Mouse (Mus musculus): Measurements from ENCODE around the gene Pnpla6. TPM values are rescaled to one million over a fixed set of nuclear protein-coding genes. Genes with fewer than 3 reads are reported as not detected.
A peak's percentile ranks its signal among the peaks of the same experiment; 100 is the strongest.

Gene Pnpla6
- total and polyA plus RNA-seq, 2 experiments from 2014 or later, result 26.3 to 56.4 TPM

DNA sequence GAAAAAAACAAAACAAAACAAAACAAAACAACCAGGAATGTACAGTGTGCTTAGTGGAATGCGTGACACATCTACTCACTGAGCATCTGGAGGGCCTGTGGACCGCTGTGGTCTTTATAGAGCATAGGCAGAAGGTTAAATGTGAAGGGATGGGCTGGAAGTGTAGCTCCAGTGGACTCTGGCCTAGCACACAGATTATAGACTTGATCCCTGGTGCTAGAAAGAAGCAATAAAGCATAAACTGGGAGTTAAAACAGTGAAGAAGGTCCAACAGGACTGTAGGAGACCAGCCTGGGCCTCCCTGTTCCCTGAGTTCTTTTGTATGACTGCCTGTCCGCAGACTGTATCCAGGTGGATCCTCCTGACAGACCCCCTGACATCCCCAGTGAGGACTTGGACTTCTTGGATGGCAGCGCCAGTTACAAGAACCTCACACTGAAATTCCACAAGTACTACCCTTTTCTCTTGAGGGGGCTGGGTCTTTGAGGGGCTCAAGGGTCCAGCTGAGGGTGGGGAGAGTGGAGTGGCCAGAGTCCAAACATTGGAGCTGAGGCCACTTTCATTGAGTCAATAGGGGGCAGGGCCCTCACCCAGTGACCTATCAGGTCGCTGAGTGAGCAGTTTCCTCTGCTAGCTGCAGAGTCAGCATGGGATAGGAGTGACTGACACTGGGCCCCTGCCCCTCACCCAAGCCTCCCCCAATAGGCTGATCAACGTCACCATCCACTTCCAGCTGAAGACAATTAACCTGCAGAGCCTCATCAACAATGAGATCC is 7.0 kb upstream of the Pnpla6 start:
- peaks cover 61% of the 10 kb centered on the region for H3K36me3 ChIP-seq (ENCODE audit: insufficient read depth)
- no peaks in the 10 kb centered on the region for H3K4me1 ChIP-seq (ENCODE audit: insufficient read depth)
- WGBS, result 86% methylated on average over 6 of the region's 6 CpGs
- ATAC-seq (no peak), DNase-seq (no peak)
- no peak overlapping the region for H3K27ac ChIP-seq (ENCODE audit: low read depth, low read length)
- no peak overlapping the region for H3K4me3 ChIP-seq (ENCODE audit: low read depth, low read length)
- H3K27me3 ChIP-seq (ENCODE audit: insufficient read depth, low read length), result no peaks in the 10 kb centered on the region
- H3K9ac ChIP-seq, result no peak overlapping the region
- H3K4me2 ChIP-seq (ENCODE audit: low read depth), result no peak overlapping the region
- H3K9me3 ChIP-seq (ENCODE audit: low read length), result no peaks in the 10 kb centered on the region
- TF ChIP-seq CTCF (IDR thresholded peaks at IDR 0.05; ENCODE audit: low read depth), result no peak

DNA sequence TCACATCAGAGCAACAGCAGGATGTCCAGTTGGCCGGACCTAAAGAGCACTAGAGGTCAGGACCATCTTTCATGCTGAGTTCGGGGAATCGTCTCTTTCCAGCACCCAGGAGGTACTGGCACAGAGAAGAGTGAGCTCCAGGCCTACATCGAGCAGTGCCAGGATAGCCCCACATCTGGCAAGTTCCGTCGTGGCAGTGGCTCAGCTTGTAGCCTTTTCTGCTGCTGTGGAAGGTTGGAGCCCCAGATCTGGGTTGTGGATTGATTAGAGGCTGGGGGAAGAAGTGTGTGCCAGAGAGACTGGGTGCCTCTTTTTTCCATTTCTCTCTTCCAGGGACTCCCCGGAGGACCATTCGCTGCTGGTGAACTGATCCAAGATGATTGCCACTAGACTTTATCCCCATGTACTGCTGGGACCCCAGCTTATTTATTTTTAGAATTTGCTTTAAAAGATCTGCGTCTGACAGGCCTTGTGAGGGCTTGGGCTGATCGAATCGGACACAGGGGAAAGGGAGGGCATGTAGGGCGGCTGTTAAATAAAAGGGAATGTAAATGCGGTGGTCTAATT is 420 bp upstream of the Pnpla6 start:
- 29% methylated on average over 13 of the region's 13 CpGs for WGBS

DNA sequence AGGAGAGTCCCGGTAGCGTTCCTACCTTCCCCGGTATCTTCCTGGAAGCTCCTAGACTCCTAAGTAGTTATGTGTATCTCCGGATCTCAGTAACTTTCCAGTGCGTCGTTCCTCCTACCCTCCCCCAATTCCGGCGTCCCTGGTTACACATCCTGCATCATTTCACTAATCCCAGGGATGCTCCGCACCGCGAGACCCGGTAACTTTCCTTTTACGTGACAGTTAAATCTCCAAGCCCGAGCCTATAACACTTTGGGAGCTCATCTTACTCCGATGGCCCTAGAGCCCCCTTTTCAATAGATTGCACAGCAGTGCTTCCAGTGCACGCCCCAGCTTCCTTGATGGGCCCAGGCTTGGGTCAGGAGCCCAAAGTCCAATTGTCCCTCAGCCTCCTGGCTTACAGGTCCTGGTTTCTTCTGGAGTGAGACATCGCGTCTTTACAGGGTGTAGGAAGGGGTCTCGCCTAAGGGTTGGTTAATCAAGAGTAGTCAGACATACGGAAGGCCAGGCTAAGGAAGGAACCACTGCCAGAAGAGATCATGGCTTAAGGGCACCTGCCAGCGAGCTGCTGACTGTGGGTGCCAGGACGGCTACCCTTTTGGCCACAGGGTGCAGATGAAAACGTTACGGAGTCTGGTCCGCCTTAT is 710 bp downstream of the Pnpla6 start:
- H3K9me3 ChIP-seq (ENCODE audit: low read length), result no peaks in the 10 kb centered on the region
- H3K27ac ChIP-seq (ENCODE audit: low read depth, low read length), result peak overlapping the region; percentile 77
- no peaks in the 10 kb centered on the region for H3K27me3 ChIP-seq (ENCODE audit: insufficient read depth, low read length)
- peak overlapping the region; percentile 62 for H3K4me3 ChIP-seq (ENCODE audit: low read depth, low read length)
- no peak for TF ChIP-seq CTCF (IDR thresholded peaks at IDR 0.05; ENCODE audit: low read depth)
- H3K4me2 ChIP-seq (ENCODE audit: low read depth), result peak overlapping the region; percentile 93
- peak; percentile 61 for ATAC-seq
- peak overlapping the region; percentile 64 for H3K9ac ChIP-seq
- WGBS, result under 1% methylated on average over 25 of the region's 25 CpGs
- peaks cover 21% of the 10 kb centered on the region for H3K36me3 ChIP-seq (ENCODE audit: insufficient read depth)
- peak; percentile 73 for DNase-seq
- peaks cover 6% of the 10 kb centered on the region; the same call in 1 of the 2 replicates for H3K4me1 ChIP-seq (ENCODE audit: insufficient read depth)

More for the DNA sequence above, 420 bp upstream of the Pnpla6 start:
- H3K36me3 ChIP-seq (ENCODE audit: insufficient read depth), result peaks cover 30% of the 10 kb centered on the region
- ATAC-seq, result no peak
- peak overlapping the region; percentile 64 for H3K9ac ChIP-seq
- peak overlapping the region; percentile 77 for H3K27ac ChIP-seq (ENCODE audit: low read depth, low read length)
- no peak for DNase-seq
- H3K4me3 ChIP-seq (ENCODE audit: low read depth, low read length), result peak overlapping the region; percentile 62
- peak overlapping the region; percentile 93 for H3K4me2 ChIP-seq (ENCODE audit: low read depth)
- peaks cover 6% of the 10 kb centered on the region; the same call in 1 of the 2 replicates for H3K4me1 ChIP-seq (ENCODE audit: insufficient read depth)
- H3K9me3 ChIP-seq (ENCODE audit: low read length), result no peaks in the 10 kb centered on the region
- no peaks in the 10 kb centered on the region for H3K27me3 ChIP-seq (ENCODE audit: insufficient read depth, low read length)
- no peak for TF ChIP-seq CTCF (IDR thresholded peaks at IDR 0.05; ENCODE audit: low read depth)

DNA sequence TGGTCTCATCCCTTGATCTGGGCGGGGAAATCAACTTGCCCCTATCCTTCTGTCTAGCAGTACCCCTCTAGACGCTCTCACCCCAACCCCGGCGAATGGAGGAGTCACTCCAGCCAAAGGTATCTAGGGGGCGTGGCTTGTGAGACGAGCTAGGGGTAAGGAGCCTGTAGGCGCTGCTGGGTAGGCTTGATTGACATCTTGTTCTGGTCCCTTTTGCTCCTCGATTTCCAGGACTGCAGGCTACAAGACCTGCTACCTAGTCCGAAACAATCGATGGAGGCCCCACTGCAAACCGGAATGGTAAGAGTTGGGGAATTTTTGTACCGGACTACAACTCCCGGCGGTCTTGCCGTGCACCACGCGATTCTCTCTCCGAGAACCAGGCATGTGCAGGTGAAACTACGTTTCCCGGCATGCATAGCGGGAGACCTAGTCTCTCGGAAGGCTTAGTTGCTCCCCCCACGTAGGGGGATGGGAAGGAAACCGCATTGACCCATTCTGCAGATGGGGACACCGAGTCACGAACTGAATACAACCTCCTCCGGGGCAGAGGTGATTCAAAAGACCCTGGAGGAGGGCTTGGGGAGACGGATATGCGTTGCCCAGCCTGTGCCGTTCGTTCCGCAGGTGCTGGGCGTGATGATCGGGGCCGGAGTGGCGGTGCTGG is 1.4 kb downstream of the Pnpla6 start:
- H3K9ac ChIP-seq, result peak overlapping the region; percentile 64
- WGBS, result 2% methylated on average over 36 of the region's 36 CpGs
- no peaks in the 10 kb centered on the region for H3K9me3 ChIP-seq (ENCODE audit: low read length)
- H3K4me2 ChIP-seq (ENCODE audit: low read depth), result peak overlapping the region; percentile 93
- H3K4me3 ChIP-seq (ENCODE audit: low read depth, low read length), result peak overlapping the region; percentile 62
- DNase-seq (peak; percentile 95), ATAC-seq (peak; percentile 81)
- no peaks in the 10 kb centered on the region for H3K27me3 ChIP-seq (ENCODE audit: insufficient read depth, low read length)
- H3K27ac ChIP-seq (ENCODE audit: low read depth, low read length), result peak overlapping the region; percentile 77
- H3K36me3 ChIP-seq (ENCODE audit: insufficient read depth), result peaks cover 21% of the 10 kb centered on the region; the same call in 1 of the 2 replicates
- peaks cover 6% of the 10 kb centered on the region; the same call in 1 of the 2 replicates for H3K4me1 ChIP-seq (ENCODE audit: insufficient read depth)
- TF ChIP-seq CTCF (IDR thresholded peaks at IDR 0.05; ENCODE audit: low read depth), result peak; percentile 23; the same call in 1 of the 2 replicates

DNA sequence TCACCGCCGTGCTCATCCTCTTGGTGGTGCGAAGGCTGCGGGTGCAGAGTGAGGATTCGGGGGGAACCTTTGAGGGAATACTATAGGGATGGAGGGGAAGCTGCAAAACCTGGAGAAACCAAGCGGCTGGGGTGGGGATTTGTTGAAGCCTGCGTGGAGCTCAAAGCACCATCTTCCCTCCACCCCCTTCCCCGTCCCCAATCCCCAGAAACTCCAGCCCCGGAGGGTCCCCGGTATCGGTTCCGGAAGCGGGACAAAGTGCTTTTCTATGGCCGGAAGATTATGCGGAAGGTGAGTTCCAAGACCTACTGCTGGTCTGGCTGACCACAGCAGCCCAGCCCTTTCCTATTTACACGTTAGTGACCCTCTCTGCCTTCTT is 1.9 kb downstream of the Pnpla6 start:
- TF ChIP-seq CTCF (IDR thresholded peaks at IDR 0.05; ENCODE audit: low read depth), result no peak; the same call in 1 of the 2 replicates
- 9% methylated on average over 16 of the region's 16 CpGs for WGBS
- peak overlapping the region; percentile 62 for H3K4me3 ChIP-seq (ENCODE audit: low read depth, low read length)
- DNase-seq (peak; percentile 62), ATAC-seq (peak; percentile 40)
- H3K27ac ChIP-seq (ENCODE audit: low read depth, low read length), result 0 out of 2 replicates have a peak overlapping the region, but pooled peaks have one; percentile 77
- H3K27me3 ChIP-seq (ENCODE audit: insufficient read depth, low read length), result no peaks in the 10 kb centered on the region
- peaks cover 6% of the 10 kb centered on the region; the same call in 1 of the 2 replicates for H3K4me1 ChIP-seq (ENCODE audit: insufficient read depth)
- H3K36me3 ChIP-seq (ENCODE audit: insufficient read depth), result peaks cover 19% of the 10 kb centered on the region
- peak overlapping the region; percentile 64 for H3K9ac ChIP-seq
- H3K9me3 ChIP-seq (ENCODE audit: low read length), result no peaks in the 10 kb centered on the region
- peak overlapping the region; percentile 93 for H3K4me2 ChIP-seq (ENCODE audit: low read depth)

DNA sequence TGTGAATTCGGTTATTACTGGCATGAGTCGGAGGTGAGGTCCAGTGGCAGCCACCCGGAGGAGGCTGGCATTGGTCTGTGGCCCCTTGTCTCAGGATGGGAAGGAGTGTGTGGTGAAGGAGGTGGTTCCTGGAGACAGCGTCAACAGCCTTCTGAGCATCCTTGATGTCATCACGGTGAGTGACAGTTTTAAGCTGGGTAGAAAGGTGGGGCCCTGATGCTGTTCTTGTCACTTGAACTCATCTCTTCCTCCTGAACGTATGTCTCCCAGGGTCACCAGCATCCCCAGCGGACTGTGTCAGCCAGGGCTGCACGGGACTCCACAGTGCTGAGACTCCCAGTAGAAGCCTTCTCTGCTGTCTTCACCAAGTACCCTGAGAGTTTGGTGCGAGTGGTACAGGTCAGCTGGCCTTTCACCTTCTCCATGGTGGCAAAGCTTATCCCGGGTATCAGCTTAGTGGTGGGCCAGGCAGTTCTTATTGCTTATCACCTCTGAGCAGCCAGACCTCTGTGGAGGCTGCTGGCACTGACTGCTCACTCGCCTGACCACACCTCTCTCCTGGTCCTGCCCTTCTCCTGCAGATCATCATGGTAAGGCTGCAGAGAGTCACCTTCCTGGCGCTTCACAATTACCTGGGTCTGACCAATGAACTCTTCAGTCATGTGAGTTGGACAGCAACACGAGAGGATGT is 7.0 kb downstream of the Pnpla6 start:
- 93% methylated on average over 13 of the region's 13 CpGs for WGBS
- no peak for DNase-seq
- H3K27me3 ChIP-seq (ENCODE audit: insufficient read depth, low read length), result no peaks in the 10 kb centered on the region
- H3K4me2 ChIP-seq (ENCODE audit: low read depth), result no peak overlapping the region
- H3K27ac ChIP-seq (ENCODE audit: low read depth, low read length), result no peak overlapping the region
- no peak overlapping the region for H3K4me3 ChIP-seq (ENCODE audit: low read depth, low read length)
- no peak for ATAC-seq
- peaks cover 51% of the 10 kb centered on the region for H3K36me3 ChIP-seq (ENCODE audit: insufficient read depth)
- no peaks in the 10 kb centered on the region for H3K4me1 ChIP-seq (ENCODE audit: insufficient read depth)
- H3K9ac ChIP-seq, result no peak overlapping the region
- no peak for TF ChIP-seq CTCF (IDR thresholded peaks at IDR 0.05; ENCODE audit: low read depth)
- H3K9me3 ChIP-seq (ENCODE audit: low read length), result no peaks in the 10 kb centered on the region
